Mouse (Mus musculus): ENCODE data around the gene Fancc.

DNA sequence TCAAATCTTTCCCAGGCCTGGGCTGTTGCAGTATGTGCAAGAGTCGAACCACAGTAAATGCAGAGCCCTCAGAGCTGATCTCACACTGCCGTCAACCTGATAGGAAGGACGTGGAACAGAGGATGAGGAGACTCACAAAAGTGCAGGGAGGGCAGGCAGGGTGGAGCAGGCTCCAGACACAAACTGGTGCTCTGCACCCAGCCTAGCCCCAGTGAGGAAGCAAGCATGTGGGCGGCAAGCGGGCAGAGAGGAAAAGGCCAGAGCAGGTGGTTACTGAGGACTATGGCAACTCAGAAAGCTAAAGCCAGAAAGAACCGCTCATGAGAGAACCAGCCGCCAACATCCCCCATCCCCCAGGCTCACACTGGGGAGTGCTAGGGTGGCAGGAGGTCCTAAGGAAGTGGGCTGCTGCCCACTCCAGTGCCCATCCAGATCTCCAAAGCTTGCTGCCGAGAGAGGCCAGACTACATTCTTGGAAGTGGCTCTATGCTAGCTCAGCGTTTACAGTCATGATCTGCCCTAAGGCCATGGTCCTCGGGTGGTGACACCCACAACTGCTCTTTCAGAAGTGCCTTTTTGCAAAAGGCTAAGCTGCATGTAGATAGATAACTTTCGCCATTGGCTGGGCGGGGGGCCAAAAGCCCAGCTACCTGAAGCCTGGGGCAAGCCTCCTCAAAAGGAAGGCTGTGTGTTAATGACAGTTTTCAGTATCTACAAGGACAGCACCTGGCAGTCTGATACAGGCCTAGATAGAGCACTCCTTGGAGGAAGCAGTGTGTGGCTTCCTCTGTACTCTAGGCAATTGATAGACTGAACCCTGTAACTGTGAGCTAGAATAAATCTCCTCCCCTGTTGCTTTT, 183.1 kb downstream of the Fancc start:
- TF ChIP-seq POLR2A (IDR thresholded peaks at IDR 0.05; ENCODE audit: borderline replicate concordance, extremely low read depth, low read depth, low read length) (no peak), CTCF (IDR thresholded peaks at IDR 0.05; ENCODE audit: insufficient read depth, low read length) (no peak)
